Mouse (Mus musculus) kidney, postnatal 4 days (tissue): ENCODE measurements at regions not wholly inside any gene's neighbourhood (a gene's known extent, or its start where the extent isn't known, plus 50 kb on each side); places are given as distances from the start of the nearest gene placed in this dataset.
"Not testable (repeated sequence)": the region's sequence is repeated elsewhere in the genome, so short reads cannot be mapped to it uniquely, and the experiment has no call there.

Source experiments
- DNase-seq, 2 experiments: peaks; one replicate each; pipeline ENCODE4 v3.0.0; 2021; ENCODE audit warnings: mixed read lengths in 2 of 2

GRCm38 (mm10) chr13:74563483-74564330 is 69.9 kb upstream of the Zfp825 start:
- peak; percentile 76 to 85 for DNase-seq

GRCm38 (mm10) chr13:74564331-74564727 is 70.5 kb upstream of the Zfp825 start:
- not testable (repeated sequence) for DNase-seq

- DNase-seq = peak; percentile 24 to 44
These were observed 69.4 kb upstream of the Erap1 start for GRCm38 (mm10) chr13:74569967-74570366.
